Mouse (Mus musculus) c-Kit-positive CD71-negative TER-119-negative erythroid progenitor cells, embryonic 14.5 days (primary cell): Measurements from ENCODE around the gene Odaph.

Experiments
- DNase-seq: peaks from one replicate; pipeline ENCODE4 v3.0.0-alpha.2; 2013; ENCODE audit warnings: low read depth

Odaph gene

GRCm38 (mm10) chr5:91991191-91991937 lies 4.1 kb downstream of the Odaph start:
- no peak for DNase-seq

GRCm38 (mm10) chr5:91993061-91993460 lies 5.8 kb downstream of the Odaph start:
- no peak for DNase-seq

- no peak for DNase-seq
Observed at GRCm38 (mm10) chr5:91994546-91994945, 7.3 kb downstream of the Odaph start.

GRCm38 (mm10) chr5:92000770-92001169 lies 13.5 kb downstream of the Odaph start:
- DNase-seq, result no peak

- peak; percentile 13 for DNase-seq
Observed at GRCm38 (mm10) chr5:92003011-92003410, 15.7 kb downstream of the Odaph start.

- no peak for DNase-seq
Observed at GRCm38 (mm10) chr5:92009827-92010226, 22.6 kb downstream of the Odaph start.

- no peak for DNase-seq
Observed at GRCm38 (mm10) chr5:92011756-92012155, 24.5 kb downstream of the Odaph start.

- no peak for DNase-seq
Observed at GRCm38 (mm10) chr5:92019960-92020359, 32.7 kb downstream of the Odaph start.

GRCm38 (mm10) chr5:92042377-92043348 lies 55.4 kb downstream of the Odaph start:
- peak; percentile 80 for DNase-seq

GRCm38 (mm10) chr5:92043783-92044182 lies 56.5 kb downstream of the Odaph start, which contains the start of gene Cdkl2:
Gene Cdkl2 (minus strand): TSS chr5:92043883.
- DNase-seq, result no peak
